Mouse (Mus musculus) thymus, adult 2 months (tissue): ENCODE results near the gene Pbx4. TPM values are rescaled to one million over a fixed set of nuclear protein-coding genes. Genes with fewer than 3 reads are reported as not detected.

Experiments used
- DNase-seq: peaks from one replicate; pipeline ENCODE4 v3.0.0; 2021
- H3K27ac ChIP-seq: fragments of 200-500 bp; 2 replicates; pipeline ENCODE4 v1.5.1; 2012; ENCODE audit warnings: low read length, control low read depth; ENCODE audit not compliant: control insufficient read depth, insufficient read depth
- H3K27me3 ChIP-seq: fragments of 200-500 bp; 2 replicates; pipeline ENCODE4 v1.6.1; 2012; ENCODE audit warnings: mild to moderate bottlenecking, low read length, moderate library complexity, mixed read lengths; ENCODE audit not compliant: control insufficient read depth, insufficient read depth
- H3K36me3 ChIP-seq: fragments of 200-500 bp; 2 replicates; pipeline ENCODE4 v1.6.1; 2012; ENCODE audit warnings: mild to moderate bottlenecking, low read length, moderate library complexity; ENCODE audit not compliant: control insufficient read depth, insufficient read depth
- H3K4me1 ChIP-seq: fragments of 200-500 bp; replicated peaks from 2 replicates; pipeline ENCODE4 v1.6.1; 2012; ENCODE audit warnings: low read length; ENCODE audit not compliant: control insufficient read depth, insufficient read depth
- H3K4me3 ChIP-seq: fragments of 200-500 bp; 2 replicates; pipeline ENCODE4 v1.5.1; 2012; ENCODE audit warnings: mild to moderate bottlenecking, low read length, control low read depth, moderate library complexity; ENCODE audit not compliant: control insufficient read depth, insufficient read depth
- CTCF ChIP-seq: fragments of 200-500 bp; IDR thresholded peaks from 2 replicates; pipeline ENCODE4 v1.5.1; 2012; ENCODE audit warnings: mild to moderate bottlenecking, control low read depth, low read length, moderate library complexity, borderline replicate concordance; ENCODE audit not compliant: control insufficient read depth, poor library complexity, insufficient read depth; ENCODE audit errors: extremely low read depth
- POLR2A ChIP-seq: fragments of 200-500 bp; IDR thresholded peaks from 2 replicates; pipeline ENCODE4 v1.6.1; 2012; ENCODE audit warnings: mild to moderate bottlenecking, low read length, control low read depth, moderate library complexity; ENCODE audit not compliant: control insufficient read depth, poor library complexity, insufficient read depth; ENCODE audit errors: extremely low read depth
- WGBS: fragments of 180-500 bp; shearing (Covaris S2); methylation state at CpG from one replicate; pipeline ENCODE4 v1.1.7; 2018; 5-methylcytosine and 5-hydroxymethylcytosine counted together
- polyA plus RNA-seq: library from polyadenylated mRNA; depleted of rRNA; stranded (reverse); fragments of >200 nt; gene quantifications from 2 replicates; pipeline ENCODE4 v1.2.3, GENCODE M21; 2012

The Pbx4 gene
- polyA plus RNA-seq, 1 experiment = 29.0 TPM

GRCm38 (mm10) chr8:69882833-69883600, 50.7 kb downstream of the Pbx4 start:
- TF ChIP-seq CTCF (no peak), POLR2A (no peak)
- H3K36me3 ChIP-seq = no peaks in the 10 kb centered on the region
- no peak overlapping the region for H3K4me3 ChIP-seq
- no peak overlapping the region for H3K27ac ChIP-seq
- 31% methylated on average over 52 of the region's 52 CpGs for WGBS
- peaks cover 43% of the 10 kb centered on the region for H3K27me3 ChIP-seq
- no peak for DNase-seq
- H3K4me1 ChIP-seq = peaks cover 19% of the 10 kb centered on the region

DNA sequence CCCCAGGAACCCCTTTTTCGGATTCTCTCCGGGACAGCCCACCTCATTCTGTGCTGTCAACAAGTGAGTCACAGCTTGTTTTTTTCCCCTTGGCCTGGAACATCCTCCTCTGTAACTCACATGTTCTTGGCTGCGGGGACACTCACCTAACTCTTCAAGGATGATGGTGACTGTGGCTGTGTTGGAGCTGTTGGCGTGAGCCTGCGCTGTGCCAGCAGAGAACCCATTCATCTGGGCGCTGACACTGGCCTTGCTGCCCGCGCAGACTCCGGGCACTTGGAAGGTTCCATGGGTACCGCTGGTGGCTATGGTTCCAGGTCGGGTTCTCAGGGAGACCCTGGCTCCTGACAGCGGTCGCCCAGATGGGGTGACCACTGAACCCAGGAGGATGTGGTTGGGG, 51.9 kb downstream of the Pbx4 start:
- Histone ChIP-seq H3K36me3 (no peaks in the 10 kb centered on the region), H3K4me1 (peaks cover 25% of the 10 kb centered on the region), H3K4me3 (no peak overlapping the region), H3K27ac (no peak overlapping the region), H3K27me3 (peaks cover 49% of the 10 kb centered on the region)
- 51% methylated on average over 13 of the region's 13 CpGs for WGBS
- TF ChIP-seq CTCF = no peak
- no peak for TF ChIP-seq POLR2A
- DNase-seq = no peak

DNA sequence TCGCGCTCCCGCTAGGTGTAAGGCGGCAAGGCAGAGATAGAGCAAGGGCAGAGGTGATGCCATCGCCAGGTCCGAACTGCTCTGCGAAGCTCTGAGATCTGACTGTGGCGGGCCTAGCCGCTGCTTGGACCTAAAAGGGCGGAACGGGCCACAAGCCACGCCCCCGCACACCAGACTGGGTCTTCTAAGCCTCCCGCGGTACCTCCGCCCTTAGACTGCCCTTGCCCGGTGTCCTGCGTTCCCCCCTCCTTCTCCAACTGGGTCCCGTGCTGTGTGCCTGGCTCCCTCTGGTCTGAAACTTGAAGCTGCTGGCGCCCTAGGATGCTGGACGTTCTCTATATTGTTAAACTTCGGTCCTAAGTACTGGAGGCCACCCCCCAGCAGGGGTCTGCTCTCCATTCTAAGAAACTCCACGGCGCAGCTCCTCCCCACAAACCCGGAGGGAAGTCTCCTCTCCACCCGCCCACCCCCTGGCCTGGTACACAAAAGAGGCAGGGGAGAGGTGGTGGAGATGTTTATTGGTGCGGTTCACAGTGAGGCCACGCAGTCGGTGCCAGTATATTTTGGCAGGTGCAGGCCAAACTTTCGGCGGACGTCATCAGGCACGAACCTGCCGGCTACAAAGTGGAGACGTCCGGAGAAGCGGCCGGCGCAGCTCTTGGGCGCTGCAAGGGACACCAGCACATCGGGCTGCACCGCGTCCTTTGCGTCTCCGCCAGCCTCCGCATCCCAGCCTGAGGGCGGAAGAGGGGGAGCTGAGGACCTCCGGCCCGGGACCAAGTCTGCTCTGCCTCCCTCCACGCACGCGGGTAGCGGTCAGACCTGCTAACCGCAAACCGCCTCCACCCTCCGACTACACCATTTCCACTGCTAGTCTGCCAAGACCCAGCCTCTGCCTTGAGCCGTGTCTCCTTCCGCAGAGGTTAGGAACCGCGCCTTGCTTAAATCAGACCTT, 55.3 kb downstream of the Pbx4 start, which contains the start of gene Cilp2:
Cilp2 (minus strand) TSS at position 399 of the 955 bp plus-strand sequence.
- 2% methylated on average over 60 of the region's 60 CpGs for WGBS
- Histone ChIP-seq H3K4me3 (peak within 1 kb of the TSS; percentile 6; the same call in 1 of the 2 replicates), H3K36me3 (no peaks in the 10 kb centered on the region), H3K4me1 (peaks cover 13% of the 10 kb centered on the region), H3K27ac (no peak within 1 kb of the TSS), H3K27me3 (peaks cover 30% of the 10 kb centered on the region)
- TF ChIP-seq POLR2A (no peak), CTCF (no peak)
- no peak for DNase-seq

DNA sequence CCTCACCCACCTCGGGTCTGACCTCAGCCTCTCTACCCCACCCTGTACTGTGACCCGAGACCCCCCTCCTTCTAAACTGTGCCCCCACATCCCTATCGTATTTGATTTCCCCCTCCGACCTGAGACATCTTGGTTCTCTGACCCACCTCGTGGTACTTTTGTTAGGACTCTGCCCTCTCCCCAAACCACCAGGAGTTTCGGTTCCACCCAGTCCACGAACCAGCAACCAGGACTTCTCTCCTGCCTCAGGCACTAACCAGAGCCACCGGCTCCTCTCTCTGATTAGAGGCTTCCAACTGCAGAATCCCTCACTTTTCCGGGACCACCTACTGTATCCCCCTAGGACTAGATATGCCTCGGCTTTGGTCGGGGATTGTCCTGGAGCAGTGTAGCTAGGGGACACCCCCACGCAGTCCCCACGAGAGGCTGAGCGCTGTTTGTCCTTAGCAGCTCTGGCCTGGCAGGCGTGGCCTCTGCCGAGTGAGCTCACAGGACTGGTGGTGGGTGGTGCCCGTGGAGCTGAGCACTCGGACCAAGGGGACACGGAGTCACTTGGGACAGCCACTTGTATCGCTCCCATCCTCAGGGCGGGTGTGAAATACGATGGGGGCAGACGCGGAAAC, 56.1 kb downstream of the Pbx4 start:
- TF ChIP-seq CTCF = no peak
- no peak for TF ChIP-seq POLR2A
- Histone ChIP-seq H3K36me3 (no peaks in the 10 kb centered on the region), H3K27me3 (peaks cover 27% of the 10 kb centered on the region), H3K4me3 (peak overlapping the region; percentile 6; the same call in 1 of the 2 replicates), H3K27ac (no peak overlapping the region), H3K4me1 (peaks cover 13% of the 10 kb centered on the region)
- no peak for DNase-seq
- WGBS = 7% methylated on average over 24 of the region's 24 CpGs

DNA sequence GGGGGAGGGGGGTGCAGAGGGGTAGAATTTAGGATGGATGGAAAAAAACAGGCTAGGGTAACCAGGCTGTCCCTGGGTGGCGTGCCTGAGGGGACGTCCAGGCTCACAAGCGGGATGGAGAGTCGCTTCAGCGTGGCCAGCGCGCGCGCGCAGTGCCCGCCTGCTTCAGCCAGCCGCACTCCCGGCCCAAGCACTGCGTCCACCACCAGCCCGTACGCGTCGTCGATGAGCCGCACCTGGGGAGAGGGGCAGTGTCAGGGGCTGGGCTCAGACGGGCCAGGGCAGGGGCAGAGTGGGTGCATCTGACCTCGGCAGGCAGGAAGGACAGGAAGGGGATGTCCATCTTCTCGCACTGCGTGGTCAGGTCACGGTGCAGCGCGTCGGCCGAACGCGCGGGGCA, 56.6 kb downstream of the Pbx4 start:
- TF ChIP-seq POLR2A (no peak), CTCF (no peak)
- peaks cover 25% of the 10 kb centered on the region for H3K27me3 ChIP-seq

GRCm38 (mm10) chr8:69890813-69891241, 58.5 kb downstream of the Pbx4 start:
- Histone ChIP-seq H3K27me3 (peaks cover 20% of the 10 kb centered on the region), H3K36me3 (0 out of 2 replicates have a peak, but pooled peaks cover 3% of the 10 kb centered on the region), H3K4me1 (peaks cover 13% of the 10 kb centered on the region), H3K27ac (no peak overlapping the region), H3K4me3 (no peak overlapping the region)
- 51% methylated on average over 19 of the region's 19 CpGs for WGBS
- TF ChIP-seq CTCF = peak; percentile 44; the same call in 1 of the 2 replicates
- TF ChIP-seq POLR2A = no peak
- peak; percentile 34 for DNase-seq

More for the DNA sequence above, 56.6 kb downstream of the Pbx4 start:
- Histone ChIP-seq H3K4me1 (peaks cover 13% of the 10 kb centered on the region), H3K36me3 (no peaks in the 10 kb centered on the region), H3K4me3 (no peak overlapping the region), H3K27ac (no peak overlapping the region)
- 11% methylated on average over 32 of the region's 32 CpGs for WGBS
- DNase-seq = no peak
